Comparison of ENCODE assay signal across 8 mouse cellular contexts in the genomic region with DNA sequence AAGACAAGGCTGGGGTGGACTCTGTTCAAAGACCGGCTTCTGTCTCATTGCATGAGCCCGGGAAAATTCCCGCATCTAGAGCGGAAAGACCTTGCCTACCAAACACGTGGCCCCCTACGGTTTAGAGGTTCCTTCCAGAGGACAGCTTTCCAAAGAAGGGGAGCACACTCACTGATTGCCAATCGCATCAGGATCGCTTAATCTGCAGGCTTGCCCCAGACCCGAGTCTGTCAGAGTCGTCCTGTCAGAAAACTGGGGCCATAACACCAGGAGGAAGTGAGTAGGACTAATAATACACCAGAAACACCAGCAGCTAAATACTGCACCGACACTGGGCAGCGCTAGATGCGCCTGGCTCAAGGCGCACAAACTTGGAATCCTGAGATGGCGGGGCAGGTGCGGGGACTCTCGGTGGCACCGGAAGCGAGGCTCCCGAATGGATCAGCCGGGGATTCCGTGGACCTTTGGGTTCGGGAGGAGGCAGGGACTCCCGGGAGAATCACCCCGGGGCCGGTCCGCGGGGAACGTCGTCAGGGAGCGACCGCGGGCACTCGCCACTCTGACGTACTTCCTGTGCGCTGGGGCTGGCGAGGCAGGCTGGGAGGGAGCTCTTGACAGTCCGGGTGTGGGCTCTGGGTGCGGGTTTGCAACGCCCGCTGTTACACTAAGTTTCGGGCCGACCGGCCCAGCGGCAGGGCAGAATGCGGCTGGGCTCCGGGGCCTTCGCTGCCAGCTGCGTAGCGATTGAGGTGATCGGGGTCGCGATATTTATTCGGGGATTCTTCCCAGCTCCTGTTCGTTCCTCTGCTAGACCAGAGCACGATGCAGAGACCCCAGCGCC. TPM values are rescaled to one million over a fixed set of nuclear protein-coding genes. Genes with fewer than 3 reads are reported as not detected.
DNase-seq lines count a peak whose midpoint lies in the region; ATAC-seq and TF ChIP-seq lines count a peak whose summit lies in the region.

A gene (plus strand): TSS at position 386 of the 841 bp plus-strand sequence.

- no peaks in the 10 kb centered on the region for H3K27me3 ChIP-seq in hindbrain, postnatal 0 days (ENCODE audit: insufficient read depth, low read length)

- intact Hi-C loops in gastrocnemius, adult 2 months (cut with DNase I), result loop anchor here (2.0 kb wide), 1 partner anchor 44 kb away; a partner anchor contains a TSS
- intact Hi-C loops in left cerebral cortex, adult 2 months (cut with DNase I), result loop anchor here (1.0 to 2.0 kb wide), 3 partner anchors 44 to 180 kb away; a partner anchor contains a TSS

- peaks cover 3% of the 10 kb centered on the region; the same call in 1 of the 2 replicates for H3K36me3 ChIP-seq in hindbrain, postnatal 0 days (ENCODE audit: insufficient read depth, low read length)

- H3K9ac ChIP-seq in hindbrain, postnatal 0 days (replicated peaks; ENCODE audit: low read length), result peak within 1 kb of the TSS; percentile 76

- ATAC-seq in hindbrain, postnatal 0 days, result peak; percentile 100
- peak; percentile 99 for ATAC-seq in megakaryocyte, adult 5-6 weeks (ENCODE audit: poor library complexity, severe bottlenecking)

- under 1% methylated on average over 57 of the region's 57 CpGs for WGBS in hindbrain, postnatal 0 days

- H3K4me1 ChIP-seq in hindbrain, postnatal 0 days (ENCODE audit: insufficient read depth, low read length), result 0 out of 2 replicates have a peak, but pooled peaks cover 5% of the 10 kb centered on the region

- H3K9me3 ChIP-seq in hindbrain, postnatal 0 days (ENCODE audit: low read length), result no peaks in the 10 kb centered on the region

- DNase-seq in WW6 (ENCODE audit: low read depth, low spot score), result peak; percentile 61
- peak; percentile 68 to 90 for DNase-seq in cerebellum, postnatal 4 days (ENCODE audit: low spot score in 2 of 2)
- DNase-seq in gastrocnemius, adult 2 months, result peak; percentile 96
- DNase-seq in hindbrain, postnatal 0 days (ENCODE audit: low spot score), result peak; percentile 94
- DNase-seq in left cerebral cortex, adult 2 months (ENCODE audit: extremely low spot score in 1 of 2, low spot score in 2 of 2), result peak; percentile 92 to 97
- peak; percentile 94 to 96 for DNase-seq in right cerebral cortex, adult 2 months (ENCODE audit: low spot score in 2 of 2)
- DNase-seq in urinary bladder, postnatal 14 days (ENCODE audit: low spot score), result peak; percentile 92

- TF ChIP-seq CTCF in gastrocnemius, adult 2 months (IDR thresholded peaks at IDR 0.05), result peak; percentile 11; the same call in 1 of the 2 replicates
- peak; percentile 47 for TF ChIP-seq CTCF in hindbrain, postnatal 0 days (IDR thresholded peaks at IDR 0.05; ENCODE audit: low read depth)
- no peak; the same call in 1 of the 2 replicates for TF ChIP-seq CTCF in left cerebral cortex, adult 2 months (IDR thresholded peaks at IDR 0.05)

- peak within 1 kb of the TSS; percentile 94 for H3K27ac ChIP-seq in gastrocnemius, adult 2 months
- H3K27ac ChIP-seq in hindbrain, postnatal 0 days, result peak within 1 kb of the TSS; percentile 81
- peak within 1 kb of the TSS; percentile 81 for H3K27ac ChIP-seq in left cerebral cortex, adult 2 months

- peak within 1 kb of the TSS; percentile 90 for H3K4me3 ChIP-seq in gastrocnemius, adult 2 months
- H3K4me3 ChIP-seq in hindbrain, postnatal 0 days (ENCODE audit: low read length), result peak within 1 kb of the TSS; percentile 81
- peak within 1 kb of the TSS; percentile 91 for H3K4me3 ChIP-seq in left cerebral cortex, adult 2 months

- peak within 1 kb of the TSS; percentile 80 for H3K4me2 ChIP-seq in hindbrain, postnatal 0 days (ENCODE audit: low read depth, low read length)

RNA-seq across cellular contexts. Expression of the gene that starts here (rescaled TPM):
- 1 to 10 TPM; 3.4 to 5.0 TPM for total RNA-seq in gastrocnemius, adult 2 months (2021)
- total RNA-seq in hindbrain, postnatal 0 days (2014; rRNA removed), result 4.9 and 7.2 TPM in 2 replicates
- polyA plus RNA-seq in hindbrain, postnatal 0 days (2015; fragmentation: Nextera tagmentation; extraction: Ambion mirVana), result 2.2 and 2.5 TPM in 2 replicates
- 10 to 100 TPM; 13.1 to 14.1 TPM for total RNA-seq in left cerebral cortex, adult 2 months (2021)
- total RNA-seq in megakaryocyte, adult 5-6 weeks (2015), result 2.7 and 2.9 TPM in 2 replicates
- total RNA-seq in megakaryocyte, adult 5-6 weeks (2017), result 3.9 and 5.0 TPM in 2 replicates

Comparison
In these comparisons a context has a peak if more than half of its experiments do, and no peak if none do; other contexts are left out.
1. Peak in every context shown above with its lines: DNase-seq, ATAC-seq, H3K4me3 ChIP-seq and H3K27ac ChIP-seq.